Mouse (Mus musculus) right cerebral cortex, adult 2 months (tissue): ENCODE data around the gene Sbk1.
A peak's percentile ranks its signal among the peaks of the same experiment; 100 is the strongest.

ENCODE experiments used
- DNase-seq, 2 experiments: peaks; one replicate each; pipeline ENCODE4 v3.0.0; 2021 to 2022; ENCODE audit warnings: low spot score in 2 of 2

Gene Sbk1

DNA sequence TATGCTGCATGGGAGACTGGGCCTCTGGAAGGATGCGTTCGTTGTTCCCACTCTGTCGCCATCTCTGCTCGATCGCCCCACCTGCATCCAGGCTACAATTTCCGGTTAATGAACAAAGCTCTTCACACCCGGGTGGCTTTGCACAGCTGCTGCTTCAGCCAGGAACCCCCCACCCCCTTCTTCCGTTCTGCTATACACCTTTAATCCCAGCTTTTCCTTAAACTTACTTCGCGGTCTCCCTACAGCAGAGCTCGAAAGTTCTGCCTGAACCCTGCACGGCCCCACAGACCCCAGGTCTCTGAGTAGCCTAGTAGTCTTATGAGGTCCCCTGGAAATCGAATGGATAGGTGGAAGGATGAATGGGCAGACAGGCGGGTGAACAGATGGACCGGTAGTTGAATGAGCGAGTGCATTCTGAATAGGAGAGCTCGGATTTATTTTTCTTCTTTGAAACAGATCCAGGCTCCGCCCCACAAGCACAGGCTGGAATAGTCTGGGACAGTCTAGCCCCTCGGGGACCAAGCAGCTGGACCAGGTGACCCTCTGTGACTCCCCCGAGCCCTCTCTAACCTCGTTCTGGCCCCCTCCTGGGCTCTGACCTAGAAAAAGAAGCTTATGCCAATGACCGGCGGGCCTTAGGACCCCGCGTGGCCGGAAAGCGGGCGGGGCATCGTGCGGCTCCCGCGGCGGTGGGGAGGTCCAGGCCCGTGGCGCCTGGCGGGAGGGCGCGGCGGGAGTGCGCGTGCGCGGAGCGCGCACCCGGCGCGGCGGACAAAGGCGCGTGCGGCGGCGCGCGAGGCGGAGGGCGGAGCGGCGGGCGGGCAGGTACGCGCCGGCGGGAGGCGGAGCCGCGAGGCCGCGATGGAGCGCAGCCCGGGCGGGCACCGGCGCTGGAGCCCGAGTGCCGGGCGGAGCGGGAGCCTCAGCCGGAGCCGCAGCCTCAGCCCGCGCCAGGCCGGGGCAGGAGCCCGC lies at the start of gene Sbk1:
Sbk1 (plus strand) TSS at position 908 of the 972 bp plus-strand sequence.
- peak; percentile 88 to 91 for DNase-seq

DNA sequence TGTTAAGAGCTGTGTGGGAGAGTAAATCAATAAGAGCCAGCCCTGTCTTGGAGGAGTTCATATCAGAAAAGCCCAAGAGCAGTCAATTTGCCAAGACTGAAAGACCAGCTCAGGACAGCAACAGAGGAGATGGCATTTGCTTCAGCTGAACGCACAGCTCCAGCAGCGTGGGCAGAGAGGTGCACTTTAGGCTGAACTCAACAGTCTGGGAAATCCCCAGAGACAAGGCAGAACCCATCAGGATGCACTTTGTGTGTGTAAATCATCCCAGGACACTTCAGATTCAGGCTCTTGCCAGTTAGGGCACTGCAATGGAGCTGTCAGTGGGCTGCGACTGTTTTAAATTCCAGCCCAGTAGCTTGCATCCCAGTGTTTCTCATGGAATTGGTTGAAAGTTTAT lies 49.7 kb upstream of the Sbk1 start:
- no peak for DNase-seq

DNA sequence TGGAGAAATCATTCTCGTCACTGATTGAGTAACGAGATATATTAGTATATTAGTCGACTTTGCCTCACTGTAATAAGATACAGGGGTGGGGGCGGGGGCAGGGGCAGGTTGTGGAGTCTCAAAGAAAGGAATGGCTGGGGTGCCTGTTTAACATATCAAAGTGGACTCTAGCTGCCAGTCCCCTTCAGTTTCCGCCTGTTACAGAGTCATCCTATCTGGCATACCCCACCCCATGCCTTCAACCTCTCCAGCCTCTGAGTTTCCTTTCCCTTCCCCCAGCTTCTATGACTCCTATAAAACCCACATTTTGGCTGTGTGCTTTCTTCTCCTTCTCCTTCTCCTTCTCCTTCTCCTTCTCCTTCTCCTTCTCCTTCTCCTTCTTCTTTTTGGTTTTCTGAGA lies 46.3 kb upstream of the Sbk1 start:
- DNase-seq: no peak

DNA sequence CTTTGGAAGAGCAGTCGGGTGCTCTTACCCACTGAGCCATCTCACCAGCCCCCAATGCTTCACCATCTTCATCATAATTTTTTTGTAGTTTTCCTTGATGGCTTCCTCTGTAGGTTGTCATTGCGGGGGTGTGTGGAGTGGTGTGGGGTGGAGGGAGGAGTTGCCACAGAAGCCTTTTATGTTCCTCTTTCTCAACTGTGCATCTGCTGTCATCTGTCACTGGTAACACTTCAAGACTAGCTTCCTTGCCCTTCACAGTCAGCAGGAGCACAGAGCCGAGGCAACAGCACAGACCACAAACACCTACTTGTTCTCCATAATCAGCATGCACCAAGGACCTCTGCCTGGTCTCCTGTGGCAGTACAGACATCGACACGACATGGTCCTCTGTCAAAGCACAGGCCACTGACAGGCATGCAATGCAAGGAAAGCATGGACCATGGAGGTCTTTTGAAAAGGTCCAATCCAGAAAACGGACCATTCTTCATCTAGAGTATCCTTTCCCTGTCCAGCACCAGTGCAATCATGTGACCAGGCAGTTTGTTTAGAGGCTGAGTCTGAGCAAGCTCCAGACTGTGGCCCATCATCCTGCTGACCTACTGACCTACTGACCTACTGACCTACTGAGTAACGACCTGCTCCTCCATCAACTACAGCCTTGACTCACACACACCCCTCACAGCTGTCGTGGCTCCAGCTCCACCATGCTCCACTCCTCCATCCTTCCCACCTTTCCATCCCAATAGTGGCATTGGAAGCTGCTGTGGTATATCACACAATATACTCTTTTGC lies 41.9 kb upstream of the Sbk1 start:
- DNase-seq: no peak

DNA sequence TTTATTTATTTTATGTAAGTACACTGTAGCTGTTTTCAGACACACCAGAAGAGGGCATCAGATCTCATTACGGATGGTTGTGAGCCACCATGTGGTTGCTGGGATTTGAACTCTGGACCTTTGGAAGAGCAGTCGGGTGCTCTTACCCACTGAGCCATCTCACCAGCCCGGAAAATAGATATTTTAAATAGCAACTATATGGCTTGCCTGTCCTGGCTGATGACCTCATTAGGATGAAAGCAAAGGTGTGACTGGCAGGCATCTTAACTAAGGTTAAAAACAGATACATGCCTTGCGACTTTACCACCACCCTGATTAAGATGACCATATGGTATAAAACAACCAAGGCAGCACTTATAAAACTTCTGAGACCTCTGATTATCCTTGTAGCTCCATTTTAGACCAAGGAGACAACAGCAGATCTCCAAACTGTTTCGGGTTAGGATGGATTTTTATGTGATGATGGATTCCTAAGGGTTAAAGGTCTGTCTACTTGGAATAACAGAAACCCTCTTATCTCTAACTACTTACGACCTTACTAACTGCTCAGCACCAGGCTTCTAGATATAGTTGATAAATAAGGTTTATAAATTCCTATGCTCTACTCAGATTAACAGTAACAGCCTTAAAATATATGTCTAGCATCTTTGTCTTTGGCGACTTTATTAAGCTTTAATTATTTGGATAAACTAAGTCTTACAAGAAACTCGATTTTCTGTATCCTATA lies 39.9 kb upstream of the Sbk1 start:
- no peak for DNase-seq

DNA sequence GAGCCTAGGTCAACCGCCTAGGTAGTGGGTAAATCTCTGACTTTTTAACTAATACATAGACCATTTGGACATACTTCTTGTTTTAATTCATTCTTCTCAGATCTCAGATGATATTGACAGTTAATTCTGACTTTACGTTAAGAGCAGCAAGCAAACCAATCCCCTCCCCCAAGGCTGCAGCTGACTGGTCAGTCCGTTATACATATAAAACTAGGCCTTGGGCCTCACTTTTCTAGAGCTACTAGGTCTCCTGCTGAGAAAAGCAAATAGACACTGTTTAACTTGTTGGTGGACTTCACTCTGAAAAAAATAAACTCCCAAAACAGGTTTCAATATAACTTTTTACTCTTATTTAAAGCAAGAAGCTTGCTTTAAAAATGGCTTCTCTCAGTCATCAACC lies 37.8 kb upstream of the Sbk1 start:
- no peak for DNase-seq

DNA sequence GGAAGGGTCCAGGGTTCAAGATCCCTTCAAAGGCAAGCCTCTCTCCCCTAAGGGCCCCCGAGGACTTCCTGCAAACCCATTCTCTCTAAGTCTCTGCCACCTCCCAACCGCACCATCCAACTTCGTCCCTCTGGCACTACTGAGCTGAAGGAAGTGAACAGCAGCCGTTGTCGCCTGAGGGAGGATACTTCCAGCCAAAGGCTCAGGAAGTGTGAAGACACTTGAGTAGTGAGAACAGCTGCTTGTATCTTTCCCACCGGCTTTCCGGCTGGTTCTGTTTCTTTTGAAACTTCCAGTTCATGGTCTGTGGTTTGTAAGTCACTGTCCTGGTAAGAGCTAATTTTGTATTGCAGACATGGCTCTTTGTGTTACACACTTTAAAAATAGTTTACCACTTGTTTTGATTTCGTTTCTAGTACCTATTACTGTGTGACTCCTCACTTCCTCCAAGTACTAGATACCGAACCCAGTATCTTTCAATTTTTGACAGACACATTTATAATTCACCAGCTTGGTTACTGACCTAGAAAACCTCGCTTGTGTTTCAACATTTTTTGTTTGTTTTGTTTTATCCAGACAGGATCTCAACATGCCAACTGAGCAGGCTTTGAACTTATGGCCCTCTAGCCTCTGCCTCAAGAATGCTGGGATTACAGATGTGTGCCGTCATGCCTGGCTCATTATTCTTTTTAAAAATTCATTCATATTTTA lies 36.2 kb upstream of the Sbk1 start:
- DNase-seq: peak; percentile 38 to 50

DNA sequence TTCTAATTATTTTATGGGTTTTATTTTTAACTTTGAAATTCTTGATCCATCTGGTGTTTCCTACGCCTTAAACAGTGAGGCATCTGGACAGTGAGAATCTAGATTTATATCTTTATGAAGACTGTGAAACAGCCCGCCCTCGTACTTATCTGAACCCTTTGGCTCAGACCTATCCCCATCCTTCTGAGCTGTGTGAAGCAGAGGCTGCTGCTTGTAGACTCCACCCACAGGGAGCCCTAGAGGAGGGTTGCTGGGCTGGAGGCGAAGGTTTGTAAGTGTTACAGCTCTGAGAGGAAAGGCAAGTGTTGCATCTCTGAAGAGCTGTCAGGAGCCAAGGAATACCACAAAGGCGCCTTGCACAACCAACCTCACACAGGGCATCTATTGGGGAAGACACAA lies 35.6 kb upstream of the Sbk1 start:
- DNase-seq: peak; percentile 44 to 70

DNA sequence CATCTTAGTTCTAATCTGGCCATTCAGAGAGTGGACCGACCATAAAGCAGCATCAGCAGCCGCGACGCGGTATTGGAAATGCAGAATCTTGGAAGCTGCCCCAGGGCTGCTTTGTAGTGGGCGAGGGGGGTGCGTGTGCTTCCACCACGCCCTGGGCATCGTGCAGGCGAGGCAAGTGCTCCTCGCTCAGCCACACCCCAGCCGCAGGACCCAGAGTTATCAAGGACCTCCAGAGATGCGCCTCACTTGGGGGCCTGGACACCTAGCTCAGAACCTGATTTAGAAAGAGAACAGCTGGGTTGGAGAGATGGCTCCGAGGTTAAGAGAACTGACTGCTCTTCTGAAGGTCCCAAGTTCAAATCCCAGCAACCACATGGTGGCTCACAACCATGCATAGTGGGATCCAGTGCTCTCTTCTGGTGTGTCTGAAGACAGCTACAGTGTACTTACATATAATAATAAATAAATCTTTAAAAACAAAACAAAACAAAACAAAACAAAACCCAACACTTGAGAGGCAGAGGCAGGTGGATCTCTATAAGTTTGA lies 31.5 kb upstream of the Sbk1 start:
- DNase-seq: no peak

DNA sequence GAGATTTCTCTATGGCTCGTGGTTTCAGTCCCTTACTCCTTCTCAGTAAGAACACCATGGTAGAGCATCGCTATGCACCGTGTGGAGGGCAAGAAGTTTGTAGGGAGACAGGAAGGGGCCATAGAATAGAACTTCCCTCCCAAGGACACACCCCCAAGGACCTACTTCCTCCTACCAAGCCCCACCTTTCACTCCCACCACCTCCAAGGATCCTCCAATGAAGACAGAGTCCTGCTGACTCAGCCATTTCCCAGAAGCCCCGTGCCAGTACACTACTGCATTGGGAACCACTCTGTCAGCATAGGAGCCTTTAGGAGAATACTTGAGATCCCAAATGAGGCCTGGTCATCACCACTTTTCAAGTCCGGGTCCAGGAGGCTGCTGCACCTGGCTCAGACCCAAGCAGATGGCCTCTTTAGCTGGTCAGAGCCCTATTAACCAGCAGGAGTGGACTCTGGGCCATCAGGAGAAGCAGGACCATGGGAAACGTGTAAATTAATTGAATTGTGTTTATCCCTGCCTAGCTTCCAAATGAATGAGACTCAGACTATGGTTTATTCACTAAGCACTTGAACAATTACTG lies 28.2 kb upstream of the Sbk1 start:
- DNase-seq: no peak

DNA sequence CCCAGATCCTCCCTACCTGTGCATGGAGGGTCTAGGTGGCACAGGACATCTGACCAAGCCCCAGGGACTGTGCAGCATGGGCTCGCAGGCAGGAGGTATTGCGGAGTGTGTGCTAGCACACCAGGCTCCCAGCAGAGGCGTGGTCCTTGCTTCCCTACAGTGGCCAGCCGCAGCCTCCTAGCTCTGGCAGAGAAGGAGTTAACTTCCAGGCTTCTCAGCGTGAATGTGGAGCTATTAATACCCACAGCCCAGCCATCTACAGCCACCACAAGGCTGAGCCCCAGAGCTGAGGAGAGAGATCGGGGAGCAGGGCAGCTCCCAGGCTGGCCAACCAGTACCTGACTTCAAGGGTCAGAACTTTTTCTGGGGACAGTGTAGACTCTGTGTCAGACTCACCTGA lies 24.3 kb upstream of the Sbk1 start:
- DNase-seq: no peak

DNA sequence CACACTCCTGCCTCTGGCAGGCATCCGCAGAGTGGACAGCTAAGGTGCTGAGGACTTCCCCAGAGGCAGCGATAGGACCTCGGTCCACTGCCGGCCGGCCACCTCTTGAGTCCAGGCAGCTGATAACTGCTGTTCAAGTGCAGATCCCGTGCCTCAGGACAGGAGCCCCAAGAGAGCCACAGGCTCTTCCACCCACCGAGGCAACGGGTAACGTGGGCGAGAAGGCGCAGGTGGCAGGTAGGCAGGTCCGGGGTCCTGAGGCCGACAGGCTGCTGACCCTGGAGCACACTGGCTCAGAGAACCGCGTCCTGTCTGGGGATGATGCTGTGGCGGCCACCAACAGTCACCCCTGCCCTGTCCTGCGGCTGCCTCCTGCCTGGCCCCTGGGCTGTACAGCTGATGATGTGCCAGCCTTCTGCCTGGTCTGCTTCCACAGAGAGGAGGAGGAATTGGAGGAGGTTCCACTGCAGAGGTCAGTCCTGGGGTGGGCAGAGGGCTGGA lies 23.7 kb upstream of the Sbk1 start:
- DNase-seq: no peak

DNA sequence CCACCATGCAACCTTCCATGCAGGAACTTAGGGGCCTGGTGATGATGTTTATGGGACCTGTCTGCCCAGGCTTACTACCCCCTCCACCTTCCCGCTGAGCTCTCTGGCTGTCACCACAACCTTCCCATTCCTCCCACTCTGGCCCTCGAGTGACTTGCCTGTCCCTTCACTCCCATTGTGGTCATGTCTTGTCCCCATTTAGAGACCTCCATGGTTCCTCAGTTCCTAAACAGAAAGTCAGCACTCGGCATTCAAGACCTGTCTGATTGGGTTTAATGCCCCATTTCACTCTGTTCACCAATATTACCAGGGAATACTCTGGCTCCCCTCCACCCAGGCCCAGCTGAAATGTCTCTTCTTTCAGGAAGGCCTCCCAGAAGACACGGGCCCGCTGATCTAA lies 23.3 kb upstream of the Sbk1 start:
- no peak for DNase-seq

DNA sequence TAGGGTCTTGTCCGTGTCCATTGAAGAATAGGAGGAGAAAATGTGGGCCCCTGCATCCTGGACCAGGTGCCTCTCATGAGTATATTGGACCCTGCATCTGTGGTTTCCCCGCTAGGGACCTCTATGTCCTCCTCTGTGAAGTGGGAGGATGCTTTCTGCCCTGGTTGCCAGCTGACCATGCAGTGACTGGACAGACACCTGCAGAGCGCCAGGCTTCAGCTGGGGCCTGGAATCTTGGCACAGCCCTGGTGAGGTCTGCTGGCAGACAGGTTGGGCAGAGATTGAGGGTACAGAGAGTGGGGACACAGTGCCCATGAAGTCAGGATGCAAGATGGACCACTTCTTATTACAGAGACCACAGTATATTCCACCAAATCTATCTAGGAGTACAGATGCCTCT lies 22.4 kb upstream of the Sbk1 start:
- DNase-seq: no peak

DNA sequence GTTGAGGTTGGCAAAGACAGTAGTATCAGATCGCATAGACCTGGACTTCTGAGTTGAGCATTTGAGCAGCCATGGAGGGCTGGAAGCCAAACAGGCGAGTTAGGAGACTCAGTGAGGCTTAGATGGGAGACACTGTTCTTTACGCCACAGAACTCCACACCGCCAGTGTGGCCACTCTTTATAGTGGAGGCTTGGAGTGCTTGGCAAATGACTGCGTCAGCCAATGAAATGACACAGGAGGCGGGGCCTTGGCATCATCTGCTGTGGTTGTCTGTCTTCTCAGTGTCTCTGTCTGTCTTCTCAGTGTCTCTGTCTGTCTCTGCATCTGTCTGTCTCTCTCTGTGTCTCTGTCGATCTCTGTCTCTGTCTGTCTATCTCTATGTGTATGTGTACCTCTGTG lies 21.9 kb upstream of the Sbk1 start:
- no peak for DNase-seq

DNA sequence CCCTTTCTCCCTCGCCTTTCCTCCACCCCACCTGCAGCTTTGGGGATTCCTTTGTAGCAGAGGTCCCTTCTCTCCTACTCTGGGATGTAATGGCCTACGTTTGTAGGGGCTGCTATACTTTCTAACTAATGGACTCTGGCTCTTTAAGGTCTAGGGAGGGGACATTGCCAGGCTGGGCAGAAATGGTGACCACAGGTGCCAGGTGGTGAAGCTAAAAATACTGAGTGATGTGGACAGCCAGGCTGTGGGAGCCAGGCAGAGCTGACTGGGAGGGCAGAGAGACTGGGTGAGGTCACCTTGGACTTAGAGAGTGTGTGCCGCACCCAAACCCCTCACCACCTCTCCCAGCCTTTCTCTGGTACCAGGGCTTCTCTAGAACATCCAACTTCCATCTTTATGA lies 20.7 kb upstream of the Sbk1 start:
- DNase-seq: no peak

DNA sequence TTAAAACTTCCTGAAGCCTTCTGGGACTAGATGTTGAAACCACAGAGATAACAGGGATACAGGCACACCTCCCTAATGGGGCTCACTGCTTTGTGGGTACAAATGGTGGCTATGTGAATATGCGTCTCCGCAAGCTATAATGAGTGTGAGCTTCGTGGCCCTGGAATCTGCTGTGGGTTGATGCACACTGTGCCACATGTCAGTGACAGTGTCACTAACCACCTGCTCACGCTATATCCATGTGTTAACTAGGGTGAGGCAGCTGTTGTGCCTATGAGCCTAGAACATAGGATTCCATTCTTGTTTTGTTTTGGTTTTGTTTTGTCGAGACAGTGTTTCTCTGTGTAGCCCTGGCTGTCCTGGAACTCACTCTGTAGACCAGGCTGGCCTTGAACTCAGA lies 20.2 kb upstream of the Sbk1 start:
- DNase-seq: no peak

DNA sequence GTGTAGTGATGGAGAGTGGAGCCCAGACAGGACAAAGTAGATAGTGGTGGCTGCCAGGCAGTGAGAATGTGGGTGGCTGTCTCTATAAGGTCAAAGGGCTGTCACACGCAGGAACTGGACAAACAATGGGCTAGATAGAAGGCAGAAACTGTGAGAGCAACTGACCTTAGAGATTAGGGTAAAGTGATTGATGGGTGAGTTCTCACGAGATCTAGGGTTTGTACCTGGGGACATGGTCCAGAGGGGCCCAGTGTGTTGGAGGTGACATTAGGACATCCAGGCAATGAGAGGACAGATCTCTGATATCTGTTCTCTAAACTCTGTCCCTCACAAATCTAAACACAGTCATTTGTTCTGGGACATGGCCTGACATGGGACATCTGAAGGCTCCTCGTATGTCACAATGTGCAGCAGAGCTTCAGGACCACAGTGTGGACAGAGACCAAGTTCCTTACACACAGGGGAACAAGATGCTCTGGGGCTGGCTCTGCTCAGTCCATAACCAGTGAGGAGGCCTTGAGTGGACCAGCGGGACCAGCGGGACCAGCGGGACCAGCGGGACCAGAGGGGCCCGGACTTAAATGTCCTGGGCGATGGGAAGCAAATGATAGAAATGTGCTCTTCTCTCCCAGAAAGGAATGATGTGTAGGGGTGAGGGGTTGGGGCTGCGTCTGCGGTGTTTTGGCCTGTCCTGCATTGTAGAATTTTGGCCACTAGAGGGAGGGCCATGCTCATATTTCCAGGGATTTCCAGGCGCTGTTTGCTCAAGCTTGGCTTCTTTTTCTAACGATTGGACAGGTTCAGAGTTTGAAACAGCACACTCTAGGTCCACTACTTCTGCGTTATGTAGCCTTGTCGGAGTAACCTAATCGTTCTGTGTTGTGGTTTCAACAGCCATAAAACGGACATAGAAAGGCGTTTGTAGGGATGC lies 11.9 kb upstream of the Sbk1 start:
- DNase-seq: peak; percentile 79 to 83

DNA sequence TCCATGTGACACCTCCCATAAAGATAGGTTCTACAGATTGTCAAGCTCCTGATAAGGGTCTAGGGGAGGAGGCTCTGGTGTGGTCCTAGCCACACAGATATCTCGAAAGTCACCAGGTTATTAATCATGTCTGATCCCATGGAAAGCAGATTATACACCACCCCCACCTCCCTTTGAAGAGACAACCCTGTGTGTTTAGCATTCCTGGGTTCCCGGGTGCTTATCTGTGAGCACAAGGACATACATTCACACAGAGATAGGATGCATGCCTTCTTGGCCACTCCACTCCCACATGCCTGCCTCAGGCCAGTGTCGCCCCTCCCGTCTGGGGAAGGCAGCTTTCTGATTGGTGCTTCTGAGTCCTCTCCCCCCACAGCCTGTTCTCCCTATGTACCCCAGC lies 10.6 kb upstream of the Sbk1 start:
- no peak for DNase-seq

DNA sequence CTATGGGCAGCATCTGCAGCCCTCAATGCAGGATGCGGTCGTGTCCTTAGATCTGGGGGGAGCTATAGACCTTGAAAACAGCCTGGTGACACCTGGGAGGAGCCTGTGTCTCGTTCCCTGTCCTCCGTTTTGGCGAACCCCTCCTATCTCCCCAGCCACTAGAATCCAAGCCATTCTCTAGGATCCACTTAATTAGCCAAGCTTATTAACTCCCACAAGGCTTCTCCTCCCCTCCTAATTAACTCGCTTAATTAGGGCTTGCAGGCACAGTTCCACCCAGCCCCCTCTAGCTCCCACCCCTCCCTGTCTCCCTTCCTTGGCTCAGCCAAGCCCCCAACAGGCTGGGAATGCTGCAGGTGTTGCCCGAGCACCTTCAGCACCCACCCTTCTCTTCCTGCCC lies 8.5 kb upstream of the Sbk1 start:
- no peak for DNase-seq
